In the genomic region with DNA sequence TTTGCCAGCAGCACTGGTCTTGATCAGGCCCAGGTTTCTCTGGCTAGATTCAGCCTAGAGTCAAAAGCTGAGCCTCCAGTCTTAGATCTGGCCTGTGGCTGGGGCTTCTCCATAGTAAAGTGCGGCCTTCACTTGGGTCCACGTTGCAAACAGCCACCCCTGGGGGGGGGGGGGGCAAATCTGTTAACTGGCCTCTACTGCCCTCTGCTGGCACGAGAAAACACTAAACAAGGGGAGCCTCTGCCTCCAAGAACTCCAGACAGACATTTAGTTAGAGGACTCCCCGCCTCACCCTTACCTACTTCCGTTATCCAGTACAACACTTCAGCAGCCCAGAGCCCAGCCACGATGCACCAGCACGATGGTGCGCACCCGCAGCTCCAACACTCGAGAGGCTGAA, we compare ENCODE assay signal across 12 mouse cellular contexts. TPM values are rescaled to one million over a fixed set of nuclear protein-coding genes. Genes with fewer than 3 reads are reported as not detected.
DNase-seq lines count a peak whose midpoint lies in the region; ATAC-seq and TF ChIP-seq lines count a peak whose summit lies in the region.
"Had no signal": no experiment of that assay in that cellular context is flagged by ENCODE, and none has a peak within 500 bp of the region (broad histone marks: within the 10 kb centered on the region; RNA-seq: fewer than 3 reads in every experiment).

No protein-coding gene starts in this region.

- no peak overlapping the region for H3K4me3 ChIP-seq in layer of hippocampus, adult 2 months
- H3K4me3 ChIP-seq: liver, embryonic 13.5 days had no signal

- no peak overlapping the region for H3K27ac ChIP-seq in layer of hippocampus, adult 2 months
- H3K27ac ChIP-seq: liver, embryonic 13.5 days had no signal

- ATAC-seq in CD4-positive, CD25-positive, alpha-beta regulatory T cell, adult 4 months = no peak

- TF ChIP-seq CTCF in layer of hippocampus, adult 2 months (conservative IDR thresholded peaks at IDR 0.05) = peak; percentile 74

- DNase-seq in CD4-positive, CD25-positive, alpha-beta regulatory T cell, adult 2 months (ENCODE audit: low read depth, low spot score) = peak; percentile 59
- DNase-seq in layer of hippocampus, adult 2 months (ENCODE audit: low spot score in 2 of 2) = no peak
- no peak for DNase-seq in layer of hippocampus, adult 9-10 months (ENCODE audit: low spot score)
- DNase-seq in adipocyte (ENCODE audit: low spot score) = peak; percentile 62
- DNase-seq in lung, postnatal 36 days = peak; percentile 56
- no peak for DNase-seq in layer of hippocampus, postnatal 10 days (ENCODE audit: low spot score in 2 of 2)
- no peak for DNase-seq in spleen, adult 12 weeks (ENCODE audit: low spot score)
- DNase-seq: liver, embryonic 13.5 days had no signal

RNA-seq across cellular contexts. Expression of gene H13, which starts 11.9 kb away (rescaled TPM):
- 10 to 100 TPM; 76.1 to 76.2 TPM for polyA plus RNA-seq in CD4-positive, CD25-positive, alpha-beta regulatory T cell, adult 4 months (2017; shearing (Covaris generic))
- total RNA-seq in layer of hippocampus, adult 2 months (2021) = 10 to 100 TPM; 71.5 to 73.3 TPM
- total RNA-seq in layer of hippocampus, postnatal 10 days (2021) = 100 to 1,000 TPM; 109 to 114 TPM

RNA-seq across cellular contexts. Expression of gene Mcts2, which starts 29.4 kb away (rescaled TPM):
- polyA plus RNA-seq in CD4-positive, CD25-positive, alpha-beta regulatory T cell, adult 4 months (2017; shearing (Covaris generic)) = 1 to 10 TPM; 3.7 to 3.9 TPM
- 10 to 100 TPM; 18.8 to 20.8 TPM for total RNA-seq in layer of hippocampus, adult 2 months (2021)
- 10 to 100 TPM; 25.3 to 25.7 TPM for total RNA-seq in layer of hippocampus, postnatal 10 days (2021)

RNA-seq across cellular contexts. Expression of gene Rem1, which starts 30.6 kb away (rescaled TPM):
- not detected for polyA plus RNA-seq in CD4-positive, CD25-positive, alpha-beta regulatory T cell, adult 4 months (2017; shearing (Covaris generic))
- total RNA-seq in layer of hippocampus, adult 2 months (2021) = 1 to 10 TPM in 1 of 2 experiments, under 1 TPM in 1; 0.42 to 2.0 TPM
- total RNA-seq in layer of hippocampus, postnatal 10 days (2021) = under 1 TPM; 0.91 to 0.96 TPM

RNA-seq across cellular contexts. Expression of gene Defb25, which starts 34.5 kb away (rescaled TPM):
- polyA plus RNA-seq in CD4-positive, CD25-positive, alpha-beta regulatory T cell, adult 4 months (2017; shearing (Covaris generic)) = not detected
- total RNA-seq in layer of hippocampus, adult 2 months (2021) = not detected
- total RNA-seq in layer of hippocampus, postnatal 10 days (2021) = not detected
- total RNA-seq: heart, postnatal 10 days had no signal
- polyA plus RNA-seq: liver, embryonic 13.5 days had no signal

RNA-seq across cellular contexts. Expression of gene Defb36, which starts 53.3 kb away (rescaled TPM):
- polyA plus RNA-seq in CD4-positive, CD25-positive, alpha-beta regulatory T cell, adult 4 months (2017; shearing (Covaris generic)) = not detected
- total RNA-seq in layer of hippocampus, adult 2 months (2021) = not detected
- not detected for total RNA-seq in layer of hippocampus, postnatal 10 days (2021)
- total RNA-seq: heart, postnatal 10 days had no signal
- polyA plus RNA-seq: C2C12; embryonic facial prominence, embryonic 14.5 days; liver, embryonic 13.5 days had no signal

Comparison
In these comparisons a context has a peak if more than half of its experiments do, and no peak if none do; other contexts are left out.
1. DNase-seq: peak in CD4-positive, CD25-positive, alpha-beta regulatory T cell, adult 2 months (single experiment), adipocyte (single experiment) and lung, postnatal 36 days (single experiment); none in layer of hippocampus, adult 2 months (0 of 2), layer of hippocampus, adult 9-10 months (single experiment), layer of hippocampus, postnatal 10 days (0 of 2) and spleen, adult 12 weeks (single experiment).